Mouse (Mus musculus) heart, postnatal 4 days (tissue): ENCODE results near the gene Tnfsf9. TPM values are rescaled to one million over a fixed set of nuclear protein-coding genes. Genes with fewer than 3 reads are reported as not detected.

ENCODE experiments used
- DNase-seq: peaks from one replicate; pipeline ENCODE4 v3.0.0; 2021
- total RNA-seq, 2 experiments: library from RNA; stranded (reverse); gene quantifications; 2 replicates each; pipeline ENCODE4 v1.2.3; 2021

Tnfsf9 gene
- total RNA-seq, 2 experiments from 2014 or later = 0.48 to 0.61 TPM

- no peak for DNase-seq
Observed at GRCm38 (mm10) chr17:57134693-57135092, 29.6 kb downstream of the Tnfsf9 start.

- no peak for DNase-seq
Observed at GRCm38 (mm10) chr17:57135635-57136034, 30.5 kb downstream of the Tnfsf9 start.

- no peak for DNase-seq
Observed at GRCm38 (mm10) chr17:57138676-57139075, 33.6 kb downstream of the Tnfsf9 start.

- no peak for DNase-seq
Observed at GRCm38 (mm10) chr17:57139708-57140107, 34.6 kb downstream of the Tnfsf9 start.

GRCm38 (mm10) chr17:57143704-57144103, 38.6 kb downstream of the Tnfsf9 start:
- DNase-seq = no peak

- DNase-seq = no peak
Observed at GRCm38 (mm10) chr17:57145115-57145514, 40.0 kb downstream of the Tnfsf9 start.

GRCm38 (mm10) chr17:57148343-57148742, 43.2 kb downstream of the Tnfsf9 start:
- no peak for DNase-seq

GRCm38 (mm10) chr17:57148994-57149803, 44.1 kb downstream of the Tnfsf9 start, which contains the start of gene Cd70:
Gene Cd70, minus strand, starts transcription at chr17:57149777.
- no peak for DNase-seq

GRCm38 (mm10) chr17:57153006-57153405, 47.9 kb downstream of the Tnfsf9 start:
- DNase-seq = no peak

GRCm38 (mm10) chr17:57153787-57154186, 48.7 kb downstream of the Tnfsf9 start:
- DNase-seq = no peak

Other genes starting within 250 kb of the Tnfsf9 start
- gene Acsbg2, start 230.9 kb upstream of the Tnfsf9 start, total RNA-seq = not detected
- gene 1700061G19Rik, start 229.8 kb upstream of the Tnfsf9 start, total RNA-seq = under 1 TPM; 0.16 to 0.21 TPM
- 10 to 100 TPM; 40.5 to 41.6 TPM for gene Mllt1, start 169.9 kb upstream of the Tnfsf9 start, total RNA-seq
- gene Acer1, start 123.2 kb upstream of the Tnfsf9 start, total RNA-seq = not detected
- gene Clpp, start 115.0 kb upstream of the Tnfsf9 start, total RNA-seq = 10 to 100 TPM; 55.1 to 60.7 TPM
- gene Alkbh7, start 108.0 kb upstream of the Tnfsf9 start, total RNA-seq = 10 to 100 TPM; 42.3 to 49.3 TPM
- not detected for gene Pspn, start 105.3 kb upstream of the Tnfsf9 start, total RNA-seq
- 10 to 100 TPM; 36.0 to 36.9 TPM for gene Gtf2f1, start 94.0 kb upstream of the Tnfsf9 start, total RNA-seq
- not detected for gene Gm17949, start 93.9 kb upstream of the Tnfsf9 start, total RNA-seq
- gene Khsrp, start 73.8 kb upstream of the Tnfsf9 start, total RNA-seq = 100 to 1,000 TPM; 112 to 113 TPM
- gene Slc25a41, start 63.7 kb upstream of the Tnfsf9 start, total RNA-seq = not detected
- under 1 TPM in 1 of 2 experiments, not detected in 1; 0.47 TPM for gene Crb3, start 46.2 kb upstream of the Tnfsf9 start, total RNA-seq
- gene Slc25a23, start 45.5 kb upstream of the Tnfsf9 start, total RNA-seq = 10 to 100 TPM; 78.3 to 81.6 TPM
- gene Dennd1c, start 26.8 kb upstream of the Tnfsf9 start, total RNA-seq = under 1 TPM; 0.69 to 0.70 TPM
- gene Tubb4a, start 17.5 kb upstream of the Tnfsf9 start, total RNA-seq = 1 to 10 TPM; 5.9 to 6.7 TPM
- gene Cd70, start 44.5 kb downstream of the Tnfsf9 start, total RNA-seq = not detected
- not detected for gene Tnfsf14, start 88.9 kb downstream of the Tnfsf9 start, total RNA-seq
- gene C3, start 122.8 kb downstream of the Tnfsf9 start, total RNA-seq = 10 to 100 TPM; 60.1 to 79.6 TPM
- 10 to 100 TPM; 19.5 to 20.4 TPM for gene Gpr108, start 143.1 kb downstream of the Tnfsf9 start, total RNA-seq
- 10 to 100 TPM; 45.6 to 46.9 TPM for gene Trip10, start 144.1 kb downstream of the Tnfsf9 start, total RNA-seq
- gene Vav1, start 173.8 kb downstream of the Tnfsf9 start, total RNA-seq = 1 to 10 TPM; 1.0 to 1.4 TPM